Comparison of ENCODE assay signal across 16 mouse cellular contexts in genomic region chr2:57331266-57331665, GRCm38 (mm10).
"Had no signal": no experiment of that assay in that cellular context is flagged by ENCODE, and none has a peak within 500 bp of the region (broad histone marks: within the 10 kb centered on the region; RNA-seq: fewer than 3 reads in every experiment).

No protein-coding gene starts in this region.

- H3K4me1 ChIP-seq: liver, embryonic 15.5 days; lung, embryonic 15.5 days; midbrain, embryonic 13.5 days; midbrain, embryonic 15.5 days; neural tube, embryonic 12.5 days had no signal

- H3K4me3 ChIP-seq: liver, embryonic 13.5 days; liver, embryonic 15.5 days; lung, embryonic 15.5 days; midbrain, embryonic 13.5 days; midbrain, embryonic 15.5 days; neural tube, embryonic 12.5 days had no signal

- DNase-seq: liver, embryonic 13.5 days; liver, postnatal 0 days; lung, adult 2 months; lung, postnatal 10 days; lung, postnatal 4 days; right cerebral cortex, postnatal 14 days; right cerebral cortex, postnatal 4 days; spleen, adult 18-20 months; thymus, adult 2 months; thymus, postnatal 25 days; thymus, postnatal 4 days had no signal

- H3K27ac ChIP-seq: liver, embryonic 13.5 days; liver, embryonic 15.5 days; lung, embryonic 15.5 days; midbrain, embryonic 13.5 days; midbrain, embryonic 15.5 days; neural tube, embryonic 12.5 days had no signal

- ATAC-seq: liver, postnatal 0 days; midbrain, embryonic 13.5 days; midbrain, embryonic 15.5 days had no signal
